Mouse (Mus musculus) testis, adult 2 months (tissue): ENCODE results near the gene Aff1. TPM values are rescaled to one million over a fixed set of nuclear protein-coding genes. Genes with fewer than 3 reads are reported as not detected.

ENCODE experiments used
- H3K27ac ChIP-seq: fragments of 200-500 bp; 2 replicates; pipeline ENCODE4 v1.5.1; 2012; ENCODE audit warnings: low read depth, low read length; ENCODE audit not compliant: control insufficient read depth, insufficient read depth
- H3K27me3 ChIP-seq: fragments of 200-500 bp; 2 replicates; pipeline ENCODE4 v1.6.1; 2012; ENCODE audit warnings: mild to moderate bottlenecking, low read length, moderate library complexity; ENCODE audit not compliant: control insufficient read depth, insufficient read depth
- H3K36me3 ChIP-seq: fragments of 200-500 bp; 2 replicates; pipeline ENCODE4 v1.6.1; 2012; ENCODE audit warnings: mild to moderate bottlenecking, low read length; ENCODE audit not compliant: control insufficient read depth, insufficient read depth
- H3K4me1 ChIP-seq: fragments of 200-500 bp; 2 replicates; pipeline ENCODE4 v1.6.1; 2012; ENCODE audit warnings: low read length; ENCODE audit not compliant: control insufficient read depth, insufficient read depth
- H3K4me3 ChIP-seq: fragments of 200-500 bp; 2 replicates; pipeline ENCODE4 v1.5.1; 2012; ENCODE audit warnings: low read depth, mild to moderate bottlenecking, low read length, moderate library complexity, mixed read lengths; ENCODE audit not compliant: control insufficient read depth
- CTCF ChIP-seq: fragments of 200-500 bp; IDR thresholded peaks from 2 replicates; pipeline ENCODE4 v1.5.1; 2012; ENCODE audit warnings: low read depth, mild to moderate bottlenecking, inconsistent platforms, low read length, moderate library complexity; ENCODE audit not compliant: control insufficient read depth, insufficient read depth, insufficient replicate concordance
- POLR2A ChIP-seq: fragments of 200-500 bp; IDR thresholded peaks from 2 replicates; pipeline ENCODE4 v1.6.1; 2012; ENCODE audit warnings: low read depth, mild to moderate bottlenecking, inconsistent platforms, low read length, moderate library complexity; ENCODE audit not compliant: control insufficient read depth
- polyA plus RNA-seq: library from polyadenylated mRNA; depleted of rRNA; stranded (reverse); fragments of >200 nt; gene quantifications from 2 replicates; pipeline ENCODE4 v1.2.3, GENCODE M21; 2012; rRNA removed

The Aff1 gene
- polyA plus RNA-seq, 1 experiment, result 1.3 TPM

DNA sequence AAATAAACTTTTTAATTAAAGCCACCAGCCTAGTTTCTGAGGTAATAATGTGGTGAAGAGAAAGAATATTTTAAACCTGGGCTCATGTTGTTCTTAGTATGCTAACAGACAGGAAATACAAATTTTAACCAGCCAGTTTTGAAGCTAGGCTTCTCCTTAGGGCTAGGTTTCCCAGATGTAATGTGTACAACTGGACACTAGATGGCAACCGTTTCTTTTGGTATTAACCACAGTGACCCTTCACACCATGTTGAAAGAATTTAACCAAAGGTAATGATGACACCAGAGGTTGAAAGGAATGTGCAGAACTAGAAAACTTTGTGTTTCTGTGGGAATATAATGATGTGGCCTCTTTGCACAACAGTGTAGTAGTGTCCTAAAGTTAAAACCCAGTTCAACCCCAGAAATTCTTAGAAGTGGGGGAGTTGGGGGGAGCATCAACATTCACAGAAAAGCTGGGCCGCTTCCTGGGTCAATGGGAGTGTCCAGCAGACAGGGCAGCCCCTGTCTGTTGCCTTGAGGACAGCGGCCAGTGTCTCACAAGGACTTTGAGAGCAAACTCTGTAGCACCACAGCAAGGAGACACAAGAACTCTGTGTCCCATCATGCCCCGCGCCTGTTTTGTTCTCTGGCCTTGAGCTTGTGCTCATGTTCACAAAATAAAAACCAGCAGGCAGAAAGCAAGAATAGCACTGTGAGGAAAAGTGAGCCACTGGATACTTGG lies 164.3 kb downstream of the Aff1 start:
- Histone ChIP-seq H3K27me3 (no peaks in the 10 kb centered on the region), H3K4me1 (no peaks in the 10 kb centered on the region), H3K36me3 (no peaks in the 10 kb centered on the region), H3K4me3 (no peak overlapping the region), H3K27ac (no peak overlapping the region)
- TF ChIP-seq CTCF (no peak), POLR2A (no peak)

DNA sequence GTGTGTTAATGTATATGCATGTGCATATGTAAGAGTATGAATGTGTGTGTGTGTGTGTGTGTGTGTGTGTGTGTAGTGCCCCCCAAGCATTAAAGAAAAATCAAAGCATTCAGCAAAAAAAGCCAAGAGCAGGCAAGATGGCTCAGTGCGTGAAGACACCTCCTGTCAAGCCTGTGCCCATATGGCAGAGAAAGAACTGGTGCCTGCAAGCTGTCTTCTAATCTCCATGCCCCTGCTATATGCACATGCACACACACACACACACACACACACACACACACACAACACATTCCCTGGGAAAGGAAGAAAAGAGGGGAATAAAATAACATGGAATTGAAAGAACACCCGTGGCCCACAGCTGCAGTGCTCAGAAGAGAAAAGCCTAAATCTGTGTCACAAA lies 165.0 kb downstream of the Aff1 start:
- Histone ChIP-seq H3K27me3 (no peaks in the 10 kb centered on the region), H3K4me3 (no peak overlapping the region), H3K27ac (no peak overlapping the region), H3K4me1 (no peaks in the 10 kb centered on the region), H3K36me3 (no peaks in the 10 kb centered on the region)
- TF ChIP-seq POLR2A (no peak), CTCF (no peak)

- H3K4me1 ChIP-seq, result no peaks in the 10 kb centered on the region
- H3K27me3 ChIP-seq, result no peaks in the 10 kb centered on the region
- TF ChIP-seq POLR2A, result no peak
- TF ChIP-seq CTCF, result no peak
- no peak overlapping the region for H3K4me3 ChIP-seq
- peaks cover 2% of the 10 kb centered on the region; the same call in 1 of the 2 replicates for H3K36me3 ChIP-seq
- H3K27ac ChIP-seq, result no peak overlapping the region
Observed at GRCm38 (mm10) chr5:103860622-103861021, 168.4 kb downstream of the Aff1 start.

DNA sequence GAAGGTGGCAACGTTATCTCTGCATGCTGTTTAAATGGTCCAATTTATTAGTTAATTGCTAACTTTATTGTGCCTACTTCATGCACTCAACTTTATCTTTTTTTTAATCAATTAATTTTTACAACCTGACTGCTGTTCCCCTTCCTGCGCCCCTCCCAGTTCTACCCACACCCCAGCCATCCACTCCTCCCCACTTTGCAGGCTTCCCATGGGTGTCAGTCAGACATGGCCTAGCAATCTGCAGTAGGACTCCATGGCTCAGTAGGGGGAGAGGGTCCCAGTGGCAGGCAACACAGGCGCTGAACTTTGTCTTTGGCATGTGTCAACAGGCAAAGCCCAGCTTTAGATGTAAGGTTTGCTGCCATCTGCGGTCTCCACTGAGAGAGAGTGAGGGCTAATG lies 171.6 kb downstream of the Aff1 start:
- no peak for TF ChIP-seq POLR2A
- TF ChIP-seq CTCF, result no peak

DNA sequence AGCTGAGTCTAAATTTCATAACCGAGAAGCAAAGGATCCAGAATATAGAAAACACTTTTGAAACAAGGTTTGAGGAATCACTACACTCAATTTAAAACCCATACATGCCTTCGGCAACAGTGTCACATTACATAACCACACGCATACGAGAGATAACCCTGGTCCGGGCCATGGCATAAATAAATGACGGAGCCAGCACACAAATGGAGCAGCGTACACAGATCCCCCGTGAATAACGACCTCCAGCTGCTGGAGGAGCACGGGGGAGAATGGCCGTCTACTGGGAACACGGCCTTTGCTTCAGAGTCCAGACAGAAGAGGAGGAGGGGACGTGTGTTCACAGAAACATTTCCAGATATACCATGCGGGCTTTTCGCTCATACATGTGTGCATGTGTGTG lies 197.6 kb downstream of the Aff1 start:
- Histone ChIP-seq H3K27ac (no peak overlapping the region), H3K4me3 (no peak overlapping the region), H3K27me3 (no peaks in the 10 kb centered on the region), H3K4me1 (no peaks in the 10 kb centered on the region), H3K36me3 (no peaks in the 10 kb centered on the region)
- TF ChIP-seq POLR2A (no peak), CTCF (no peak)

More for the DNA sequence above, 171.6 kb downstream of the Aff1 start:
- no peaks in the 10 kb centered on the region for H3K4me1 ChIP-seq
- H3K36me3 ChIP-seq, result peaks cover 2% of the 10 kb centered on the region; the same call in 1 of the 2 replicates
- H3K4me3 ChIP-seq, result no peak overlapping the region
- no peaks in the 10 kb centered on the region for H3K27me3 ChIP-seq
- no peak overlapping the region for H3K27ac ChIP-seq

DNA sequence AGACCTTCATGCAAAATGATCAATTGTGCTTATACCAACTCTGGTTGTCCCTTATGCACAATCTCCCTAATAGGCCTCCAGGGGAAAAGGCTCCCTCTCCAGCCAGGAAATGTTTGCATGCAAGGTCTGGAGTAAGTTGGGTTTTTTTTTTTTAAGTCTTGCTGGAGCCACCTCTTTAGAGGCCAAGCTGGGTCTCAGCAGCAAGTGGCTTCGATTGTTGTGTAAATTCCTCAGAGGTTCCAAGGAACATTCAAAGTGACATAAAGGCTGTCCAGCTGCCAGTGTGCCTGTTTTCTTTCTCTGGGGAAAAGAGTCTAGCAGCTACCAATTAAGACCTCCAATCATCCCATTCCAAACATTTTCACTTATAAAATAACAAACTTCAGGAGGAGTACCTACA lies 206.1 kb downstream of the Aff1 start:
- H3K4me3 ChIP-seq, result no peak overlapping the region
- no peaks in the 10 kb centered on the region for H3K4me1 ChIP-seq
- no peaks in the 10 kb centered on the region for H3K27me3 ChIP-seq
- H3K36me3 ChIP-seq, result no peaks in the 10 kb centered on the region
- no peak overlapping the region for H3K27ac ChIP-seq
- TF ChIP-seq POLR2A, result no peak
- TF ChIP-seq CTCF, result no peak

Other genes starting within 250 kb of the Aff1 start
- gene Slc10a6, start 63.0 kb upstream of the Aff1 start, polyA plus RNA-seq, result 0.85 and 1.2 TPM in 2 replicates
- 429 TPM in 2 replicates for gene 1700016H13Rik, start 36.4 kb upstream of the Aff1 start, polyA plus RNA-seq
- gene Klhl8, start 218.9 kb downstream of the Aff1 start, polyA plus RNA-seq, result 15.3 and 16.7 TPM in 2 replicates